Mouse (Mus musculus) kidney, postnatal 0 days (tissue): ENCODE measurements at regions not wholly inside any gene's neighbourhood (a gene's known extent, or its start where the extent isn't known, plus 50 kb on each side); places are given as distances from the start of the nearest gene placed in this dataset.

Source experiments
- ATAC-seq: fragments of 200-750 bp; cut with Nextera tagmentation; replicated peaks from 2 replicates; pipeline ENCODE4 v1.8.0; 2017; ENCODE audit warnings: low read depth, moderate number of reproducible peaks, moderate TSS enrichment, moderate library complexity; ENCODE audit not compliant: low FRiP score
- DNase-seq: peaks from one replicate; pipeline ENCODE4 v3.0.0-alpha.2; 2016; ENCODE audit warnings: low spot score
- H3K27ac ChIP-seq: fragments of 300-500 bp; sonication (generic); 2 replicates; pipeline ENCODE4 v1.5.1; 2014; ENCODE audit warnings: mild to moderate bottlenecking
- H3K27me3 ChIP-seq: fragments of 300-500 bp; sonication (generic); 2 replicates; pipeline ENCODE4 v1.6.1; 2014; ENCODE audit warnings: low read length, mixed read lengths; ENCODE audit not compliant: insufficient read depth
- H3K36me3 ChIP-seq: fragments of 300-500 bp; sonication (generic); 2 replicates; pipeline ENCODE4 v1.6.1; 2014; ENCODE audit warnings: low read length, mixed read lengths; ENCODE audit not compliant: insufficient read depth
- H3K4me1 ChIP-seq: fragments of 300-500 bp; sonication (generic); replicated peaks from 2 replicates; pipeline ENCODE4 v1.6.1; 2014; ENCODE audit warnings: antibody characterized with exemption, low read length, mixed read lengths; ENCODE audit not compliant: insufficient read depth
- H3K4me2 ChIP-seq: fragments of 300-500 bp; sonication (generic); 2 replicates; pipeline ENCODE4 v1.6.1; 2014; ENCODE audit warnings: mild to moderate bottlenecking, low read length, moderate library complexity, mixed read lengths
- H3K4me3 ChIP-seq: fragments of 300-500 bp; sonication (generic); replicated peaks from 2 replicates; pipeline ENCODE4 v1.5.1; 2014; ENCODE audit warnings: low read depth, low read length
- H3K9ac ChIP-seq: fragments of 300-500 bp; sonication (generic); 2 replicates; pipeline ENCODE4 v1.6.1; 2014; ENCODE audit warnings: low read depth, low read length
- H3K9me3 ChIP-seq: fragments of 300-500 bp; sonication (generic); replicated peaks from 2 replicates; pipeline ENCODE4 v1.6.1; 2016; ENCODE audit warnings: low read length, inconsistent platforms, mixed read lengths
- CTCF ChIP-seq: IDR thresholded peaks from 2 replicates; pipeline ENCODE4 v1.5.1; 2016; ENCODE audit warnings: antibody characterized with exemption, low read depth, mild to moderate bottlenecking, moderate library complexity
- WGBS: fragments of 180-500 bp; shearing (Covaris S2); extraction: QIAGEN DNeasy Blood & Tissue Kit; methylation state at CpG from one replicate; pipeline ENCODE4 v1.1.7; 2014; 5-methylcytosine and 5-hydroxymethylcytosine counted together

DNA sequence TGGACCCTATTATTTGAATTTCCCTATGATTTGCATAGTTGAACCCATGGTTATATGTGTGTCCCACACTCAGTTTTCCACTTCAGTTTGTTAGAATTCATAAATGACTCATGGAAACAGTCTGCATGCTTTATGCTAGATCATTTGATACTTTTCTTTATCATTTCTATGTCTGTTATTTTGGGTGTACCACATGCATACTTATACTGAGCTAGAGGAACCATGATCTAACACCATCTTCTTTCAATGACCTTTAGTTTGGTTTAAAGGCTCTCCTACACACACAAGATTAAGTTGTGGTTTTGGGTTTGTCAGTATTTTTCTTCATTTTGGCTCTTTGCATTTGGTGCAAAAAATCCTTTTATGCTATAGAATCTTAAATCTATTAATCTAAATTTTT, 375.2 kb downstream of the Ets1 start:
- H3K27me3 ChIP-seq = no peaks in the 10 kb centered on the region
- no peaks in the 10 kb centered on the region for H3K9me3 ChIP-seq
- H3K27ac ChIP-seq = no peak overlapping the region
- no peak overlapping the region for H3K4me2 ChIP-seq
- no peak overlapping the region for H3K4me3 ChIP-seq
- H3K4me1 ChIP-seq = no peaks in the 10 kb centered on the region
- H3K9ac ChIP-seq = no peak overlapping the region
- TF ChIP-seq CTCF = no peak
- H3K36me3 ChIP-seq = no peaks in the 10 kb centered on the region
- DNase-seq = no peak
- no peak for ATAC-seq

DNA sequence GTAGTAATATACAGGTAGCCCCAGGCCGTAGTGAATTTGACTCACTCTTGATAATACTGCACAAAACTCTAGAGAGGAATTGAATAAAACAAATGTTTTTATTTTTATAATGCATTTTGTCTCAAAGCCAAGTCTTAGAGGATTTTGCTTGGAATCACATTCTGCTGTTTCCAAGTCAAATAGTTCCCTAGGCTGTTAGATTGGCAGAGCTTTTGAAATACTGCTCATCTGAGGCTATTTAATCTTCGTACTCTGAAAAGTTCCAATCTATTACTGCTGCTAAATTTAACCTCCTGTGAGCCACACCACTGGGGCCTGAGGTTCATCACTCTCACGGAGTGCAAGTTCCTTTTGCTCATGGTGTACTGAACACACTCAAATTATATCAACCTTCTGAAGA, 399.4 kb downstream of the Ets1 start:
- no peak overlapping the region for H3K4me2 ChIP-seq
- no peaks in the 10 kb centered on the region for H3K36me3 ChIP-seq
- H3K4me3 ChIP-seq = no peak overlapping the region
- no peaks in the 10 kb centered on the region for H3K9me3 ChIP-seq
- 57% methylated on average over 3 of the region's 3 CpGs for WGBS
- no peaks in the 10 kb centered on the region for H3K4me1 ChIP-seq
- TF ChIP-seq CTCF = no peak
- H3K27me3 ChIP-seq = no peaks in the 10 kb centered on the region
- DNase-seq = peak; percentile 11
- no peak overlapping the region for H3K9ac ChIP-seq
- no peak for ATAC-seq
- H3K27ac ChIP-seq = no peak overlapping the region

DNA sequence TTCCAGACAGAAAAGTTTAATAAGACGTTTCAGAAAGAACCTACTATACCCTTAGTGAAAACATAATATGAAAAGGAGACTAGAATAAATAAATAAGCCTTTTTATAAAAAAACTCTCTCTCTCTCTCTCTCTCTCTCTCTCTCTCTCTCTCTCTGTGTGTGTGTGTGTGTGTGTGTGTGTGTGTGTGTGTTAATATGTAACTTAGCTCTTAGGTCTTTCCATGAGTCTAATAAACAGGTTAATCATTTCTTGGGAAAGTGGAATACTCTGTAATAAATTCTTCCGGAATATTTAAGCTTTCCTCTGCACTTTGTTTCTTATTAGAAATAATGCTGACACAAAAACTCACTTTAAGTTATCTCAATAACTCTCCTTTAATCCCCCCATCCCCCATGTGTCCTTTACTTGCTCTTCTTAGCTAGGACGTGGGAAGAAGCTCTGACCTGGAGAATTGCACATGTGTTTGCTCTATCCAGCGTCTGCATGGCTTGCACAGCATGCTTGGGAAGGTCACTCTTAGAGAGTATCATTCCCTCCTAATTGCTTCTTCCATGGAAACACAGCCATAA, 403.3 kb downstream of the Ets1 start:
- WGBS = 53% methylated on average over 4 of the region's 4 CpGs
- H3K27ac ChIP-seq = 0 out of 2 replicates have a peak overlapping the region, but pooled peaks have one; percentile 48
- DNase-seq (no peak), ATAC-seq (no peak)
- no peak overlapping the region for H3K4me3 ChIP-seq
- no peaks in the 10 kb centered on the region for H3K4me1 ChIP-seq
- H3K27me3 ChIP-seq = no peaks in the 10 kb centered on the region
- H3K36me3 ChIP-seq = no peaks in the 10 kb centered on the region
- no peak for TF ChIP-seq CTCF
- H3K9me3 ChIP-seq = no peaks in the 10 kb centered on the region
- H3K9ac ChIP-seq = no peak overlapping the region
- no peak overlapping the region for H3K4me2 ChIP-seq

DNA sequence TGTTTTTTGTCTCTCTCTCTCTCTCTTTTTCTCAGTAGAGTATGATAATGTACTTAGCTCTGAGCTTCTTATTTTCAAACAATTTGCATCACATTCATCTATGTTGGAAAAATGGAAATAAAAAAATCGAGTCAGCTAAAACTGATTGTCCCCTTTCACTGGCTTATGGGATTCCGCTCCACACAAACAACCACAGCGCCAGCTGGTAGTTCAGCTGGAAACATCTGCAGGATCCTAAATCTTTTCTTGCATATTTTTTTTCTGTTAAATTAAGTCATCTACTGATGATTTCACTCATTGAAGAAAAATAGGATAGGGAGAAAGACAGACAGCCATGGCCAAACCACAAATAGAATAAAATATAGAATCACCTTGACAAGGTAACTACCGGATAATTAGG, 414.8 kb downstream of the Ets1 start:
- 87% methylated on average over 4 of the region's 4 CpGs for WGBS

DNA sequence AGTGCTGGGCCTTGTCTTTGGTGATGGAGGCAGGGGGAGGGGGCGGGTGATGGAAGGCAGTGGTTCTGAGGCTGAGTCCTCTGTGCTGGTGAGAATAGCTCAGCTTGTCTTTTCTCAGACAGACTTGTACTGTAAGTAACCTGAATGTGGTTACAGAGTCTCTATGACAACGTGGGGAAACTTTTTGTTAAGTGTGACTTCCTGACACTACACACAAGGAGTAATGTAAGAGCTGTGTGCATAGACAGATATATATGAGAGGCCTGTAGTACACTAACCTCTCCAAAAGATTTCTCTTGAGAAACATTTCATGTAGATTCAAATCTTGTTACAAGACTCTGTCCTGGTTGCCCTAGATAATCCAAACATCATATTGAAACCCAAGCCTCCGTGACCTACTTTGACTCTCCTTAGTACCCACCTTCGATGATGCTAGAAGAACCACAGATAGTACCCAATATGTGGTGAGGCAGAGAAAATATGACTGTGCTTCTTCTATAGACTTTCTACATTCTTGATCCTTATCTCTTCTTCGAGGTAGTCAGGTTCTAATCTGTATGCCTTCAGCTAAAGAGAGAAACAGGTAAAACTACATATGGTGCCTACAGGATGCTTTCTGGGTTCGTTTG, 424.7 kb downstream of the Ets1 start:
- ATAC-seq (no peak), DNase-seq (no peak)
- Histone ChIP-seq H3K4me1 (no peaks in the 10 kb centered on the region), H3K4me2 (no peak overlapping the region), H3K9me3 (no peaks in the 10 kb centered on the region), H3K9ac (no peak overlapping the region), H3K27ac (no peak overlapping the region), H3K4me3 (no peak overlapping the region), H3K36me3 (no peaks in the 10 kb centered on the region), H3K27me3 (no peaks in the 10 kb centered on the region)
- TF ChIP-seq CTCF = no peak
- 82% methylated on average over 6 of the region's 6 CpGs for WGBS

More for the DNA sequence above, 414.8 kb downstream of the Ets1 start:
- ATAC-seq = no peak
- H3K9me3 ChIP-seq = no peaks in the 10 kb centered on the region
- H3K4me1 ChIP-seq = no peaks in the 10 kb centered on the region
- H3K9ac ChIP-seq = no peak overlapping the region
- TF ChIP-seq CTCF = no peak
- H3K27ac ChIP-seq = no peak overlapping the region
- no peaks in the 10 kb centered on the region for H3K27me3 ChIP-seq
- H3K36me3 ChIP-seq = no peaks in the 10 kb centered on the region
- no peak overlapping the region for H3K4me2 ChIP-seq
- DNase-seq = peak; percentile 6
- no peak overlapping the region for H3K4me3 ChIP-seq

DNA sequence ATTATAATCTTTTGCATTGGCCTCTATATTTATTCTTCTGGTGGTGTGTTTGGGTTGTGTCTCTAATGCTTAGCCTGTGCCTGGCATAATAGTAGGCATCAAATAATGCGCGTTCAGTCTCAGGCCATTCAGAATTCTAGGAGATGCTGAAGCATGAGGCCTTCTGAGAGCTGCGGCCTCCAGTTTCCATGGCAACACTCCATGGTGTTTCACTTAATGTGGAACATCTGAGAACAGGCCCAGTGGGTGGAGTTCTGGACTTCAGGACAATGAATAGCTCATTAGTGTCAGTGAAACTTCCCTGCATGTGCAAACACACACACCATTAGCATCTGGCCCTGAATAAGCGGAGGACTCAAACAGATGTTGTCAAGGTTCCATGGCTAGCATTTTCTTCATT, 426.5 kb downstream of the Ets1 start:
- Histone ChIP-seq H3K27me3 (no peaks in the 10 kb centered on the region), H3K4me3 (no peak overlapping the region), H3K9ac (no peak overlapping the region), H3K9me3 (no peaks in the 10 kb centered on the region), H3K4me1 (no peaks in the 10 kb centered on the region), H3K27ac (no peak overlapping the region), H3K36me3 (no peaks in the 10 kb centered on the region), H3K4me2 (no peak overlapping the region)
- WGBS = 77% methylated on average over 4 of the region's 4 CpGs
- TF ChIP-seq CTCF = no peak
- DNase-seq (no peak), ATAC-seq (no peak)

DNA sequence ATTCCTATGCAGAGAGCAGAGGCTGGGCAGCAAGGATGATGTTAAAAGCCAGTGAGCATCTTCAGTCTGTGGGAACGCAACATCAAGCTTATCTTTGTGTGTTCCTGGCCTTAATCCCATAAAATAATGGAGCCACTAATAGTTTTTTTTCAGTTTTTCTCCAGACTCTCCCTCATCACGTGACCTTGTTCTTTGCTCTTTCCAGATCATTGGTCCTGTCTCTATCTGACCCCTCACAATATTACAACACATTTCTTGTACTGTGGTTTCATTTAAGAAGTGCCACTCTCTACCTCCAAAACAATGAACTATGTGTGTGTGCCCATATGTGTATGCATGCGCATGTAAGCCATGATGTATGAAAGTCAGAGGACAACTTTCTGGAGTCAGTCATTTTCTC, 429.3 kb downstream of the Ets1 start:
- Histone ChIP-seq H3K9ac (no peak overlapping the region), H3K36me3 (no peaks in the 10 kb centered on the region), H3K27ac (no peak overlapping the region), H3K4me3 (no peak overlapping the region), H3K4me2 (no peak overlapping the region), H3K27me3 (no peaks in the 10 kb centered on the region), H3K9me3 (no peaks in the 10 kb centered on the region), H3K4me1 (no peaks in the 10 kb centered on the region)
- no peak for TF ChIP-seq CTCF
- no peak for ATAC-seq
- 84% methylated on average over 3 of the region's 3 CpGs for WGBS
- no peak for DNase-seq
